ENCODE assay signal across 8 mouse cellular contexts in genomic region chr11:97884601-97885185, GRCm38 (mm10). TPM values are rescaled to one million over a fixed set of nuclear protein-coding genes. Genes with fewer than 3 reads are reported as not detected.
DNase-seq lines count a peak whose midpoint lies in the region; ATAC-seq and TF ChIP-seq lines count a peak whose summit lies in the region.

No protein-coding gene starts in this region.

- WGBS in kidney, adult 2 months: 25% methylated on average over 7 of the region's 7 CpGs
- 30% methylated on average over 7 of the region's 7 CpGs for WGBS in hindbrain, embryonic 10.5 days
- 28% methylated on average over 7 of the region's 7 CpGs for WGBS in midbrain, embryonic 11.5 days

- H3K4me2 ChIP-seq in midbrain, embryonic 11.5 days: peak overlapping the region; percentile 37

- intact Hi-C loops in left cerebral cortex, postnatal 10 days (cut with DNase I): loop anchor here (5.0 kb wide), 3 partner anchors 42 to 102 kb away; partner anchors contain the start of genes B230217C12Rik, Lasp1 and Rpl23

- peak overlapping the region; percentile 69 for H3K27ac ChIP-seq in kidney, adult 2 months (ENCODE audit: insufficient read depth, low read depth, low read length)
- H3K27ac ChIP-seq in hindbrain, embryonic 10.5 days: peak overlapping the region; percentile 90
- H3K27ac ChIP-seq in midbrain, embryonic 11.5 days (ENCODE audit: low read depth, low read length): peak overlapping the region; percentile 74; the same call in 1 of the 2 replicates

- H3K9me3 ChIP-seq in hindbrain, embryonic 10.5 days: no peaks in the 10 kb centered on the region
- no peaks in the 10 kb centered on the region for H3K9me3 ChIP-seq in midbrain, embryonic 11.5 days (ENCODE audit: control insufficient read depth, low read length)

- no peak for TF ChIP-seq CTCF in kidney, adult 2 months (conservative IDR thresholded peaks at IDR 0.05; ENCODE audit: insufficient read depth, insufficient read length, low read depth, low read length)
- TF ChIP-seq CTCF in Patski (IDR thresholded peaks at IDR 0.05): peak; percentile 17

- peaks cover 3% of the 10 kb centered on the region; the same call in 1 of the 2 replicates for H3K4me1 ChIP-seq in kidney, adult 2 months (ENCODE audit: control insufficient read depth, insufficient read depth, low read length)
- H3K4me1 ChIP-seq in hindbrain, embryonic 10.5 days (replicated peaks): 0 out of 2 replicates have a peak, but pooled peaks cover 7% of the 10 kb centered on the region
- no peaks in the 10 kb centered on the region for H3K4me1 ChIP-seq in midbrain, embryonic 11.5 days (ENCODE audit: control insufficient read depth, insufficient read depth, low read length)

- ATAC-seq in Patski: no peak
- ATAC-seq in midbrain, embryonic 11.5 days (ENCODE audit: low FRiP score): peak; percentile 27; the same call in 1 of the 2 replicates

- CTCF ChIA-PET in Patski (lab: Charles Lee): interaction anchor here (1.3 to 1.7 kb wide), 2 partner anchors 83 to 104 kb away, joined by 3 to 5 read pairs; no protein-coding TSS in a partner anchor

- H3K27me3 ChIP-seq in kidney, adult 2 months (replicated peaks; ENCODE audit: control insufficient read depth, insufficient read depth, low read length): no peaks in the 10 kb centered on the region
- H3K27me3 ChIP-seq in Patski: no peaks in the 10 kb centered on the region
- H3K27me3 ChIP-seq in hindbrain, embryonic 10.5 days (ENCODE audit: insufficient read depth, poor library complexity, severe bottlenecking): no peaks in the 10 kb centered on the region
- H3K27me3 ChIP-seq in midbrain, embryonic 11.5 days (ENCODE audit: control insufficient read depth, insufficient read depth, low read length): no peaks in the 10 kb centered on the region

- in situ Hi-C loops in Patski (cut with MboI; ENCODE audit: low pct_unique_long_range_greater_than_20kb): loop anchor here (5.0 kb wide), 1 partner anchor 87 kb away; the partner anchor contains the start of gene Lasp1

- TF ChIP-seq POLR2A in kidney, adult 2 months (IDR thresholded peaks at IDR 0.05; ENCODE audit: low read depth, low read length): no peak

- POLR2A ChIA-PET in Patski (lab: Charles Lee): interaction anchor here (1.4 kb wide), 1 partner anchor 85 kb away, joined by 3 read pairs; no protein-coding TSS in a partner anchor

- peak overlapping the region; percentile 41; the same call in 1 of the 2 replicates for H3K9ac ChIP-seq in midbrain, embryonic 11.5 days (ENCODE audit: low read length)

- no peaks in the 10 kb centered on the region for H3K36me3 ChIP-seq in kidney, adult 2 months (ENCODE audit: control insufficient read depth, insufficient read depth, low read length)
- no peaks in the 10 kb centered on the region for H3K36me3 ChIP-seq in hindbrain, embryonic 10.5 days
- H3K36me3 ChIP-seq in midbrain, embryonic 11.5 days (ENCODE audit: control insufficient read depth, insufficient read depth, low read length): no peaks in the 10 kb centered on the region

- peak overlapping the region; percentile 64 for H3K4me3 ChIP-seq in kidney, adult 2 months (ENCODE audit: insufficient read depth, low read depth, low read length)
- H3K4me3 ChIP-seq in hindbrain, embryonic 10.5 days: peak overlapping the region; percentile 64
- peak overlapping the region; percentile 52 for H3K4me3 ChIP-seq in midbrain, embryonic 11.5 days (ENCODE audit: low read depth, low read length)

- no peak for DNase-seq in kidney, adult 2 months
- no peak for DNase-seq in kidney, postnatal 10 days
- DNase-seq in Patski (ENCODE audit: low read depth, low spot score) (no peak), adipocyte (ENCODE audit: low spot score) (no peak)
- no peak for DNase-seq in hindbrain, embryonic 10.5 days (ENCODE audit: low spot score)
- peak; percentile 87 for DNase-seq in midbrain, embryonic 11.5 days (ENCODE audit: low spot score, missing footprints)
- DNase-seq in cerebellum, adult 11-12 months: no peak
- no peak for DNase-seq in left cerebral cortex, postnatal 10 days (ENCODE audit: extremely low spot score in 1 of 2, low spot score in 2 of 2)

RNA-seq across cellular contexts. Expression of gene Fbxo47, which starts 0.7 kb away (rescaled TPM):
- 0.33 and 0.39 TPM in 2 replicates for polyA plus RNA-seq in kidney, adult 2 months (2012; rRNA removed)
- 1.5 TPM for polyA plus RNA-seq in Patski (2021)
- polyA plus RNA-seq in hindbrain, embryonic 10.5 days (2016; fragmentation: Nextera tagmentation; extraction: Ambion mirVana): 0.73 and 1.0 TPM in 2 replicates
- polyA plus RNA-seq in midbrain, embryonic 11.5 days (2014; fragmentation: Nextera tagmentation; extraction: Ambion mirVana): 0.83 and 0.96 TPM in 2 replicates
- total RNA-seq in left cerebral cortex, postnatal 10 days (2021): under 1 TPM; 0.63 to 0.86 TPM

RNA-seq across cellular contexts. Expression of gene B230217C12Rik, which starts 44.1 kb away (rescaled TPM):
- polyA plus RNA-seq in kidney, adult 2 months (2012; rRNA removed): 2.0 TPM in 2 replicates
- polyA plus RNA-seq in Patski (2021): 1.5 TPM
- polyA plus RNA-seq in hindbrain, embryonic 10.5 days (2016; fragmentation: Nextera tagmentation; extraction: Ambion mirVana): 10.0 and 12.3 TPM in 2 replicates
- 14.7 and 17.3 TPM in 2 replicates for polyA plus RNA-seq in midbrain, embryonic 11.5 days (2014; fragmentation: Nextera tagmentation; extraction: Ambion mirVana)
- total RNA-seq in left cerebral cortex, postnatal 10 days (2021): 10 to 100 TPM; 40.0 to 45.1 TPM
